In the genomic region with DNA sequence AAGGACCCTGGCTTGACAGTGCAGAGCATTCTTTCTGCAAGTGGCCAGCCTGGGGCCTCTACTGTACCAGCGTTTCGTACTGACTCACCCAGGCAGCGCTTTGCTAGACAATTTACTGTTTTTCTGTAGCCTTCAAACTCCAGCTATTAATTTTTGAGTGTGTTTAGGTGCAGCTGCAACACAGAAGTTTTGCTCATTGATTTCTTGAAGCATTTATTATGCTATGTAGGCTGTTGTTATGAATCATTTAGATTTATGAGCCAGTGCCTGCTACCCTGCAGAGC, we compare ENCODE assay signal across 29 mouse cellular contexts. TPM values are rescaled to one million over a fixed set of nuclear protein-coding genes. Genes with fewer than 3 reads are reported as not detected.
DNase-seq lines count a peak whose midpoint lies in the region; ATAC-seq and TF ChIP-seq lines count a peak whose summit lies in the region.
"Had no signal": no experiment of that assay in that cellular context is flagged by ENCODE, and none has a peak within 500 bp of the region (broad histone marks: within the 10 kb centered on the region; RNA-seq: fewer than 3 reads in every experiment).

No protein-coding gene starts in this region.

- H3K9ac ChIP-seq in embryonic facial prominence, embryonic 15.5 days, result no peak overlapping the region
- H3K9ac ChIP-seq in ES-E14 (ENCODE audit: insufficient read depth, low read depth, low read length, poor library complexity, severe bottlenecking), result no peak overlapping the region
- H3K9ac ChIP-seq in intestine, postnatal 0 days (ENCODE audit: low read depth, low read length), result no peak overlapping the region
- no peak overlapping the region for H3K9ac ChIP-seq in stomach, embryonic 16.5 days (ENCODE audit: low read length)
- H3K9ac ChIP-seq: embryonic facial prominence, embryonic 13.5 days; forebrain, embryonic 12.5 days; forebrain, postnatal 0 days; midbrain, embryonic 12.5 days; neural tube, embryonic 13.5 days had no signal

- H3K4me1 ChIP-seq in embryonic facial prominence, embryonic 15.5 days, result 0 out of 2 replicates have a peak, but pooled peaks cover 11% of the 10 kb centered on the region
- peaks cover 7% of the 10 kb centered on the region; the same call in 1 of the 2 replicates for H3K4me1 ChIP-seq in embryonic facial prominence, embryonic 10.5 days
- H3K4me1 ChIP-seq in ES-E14 (ENCODE audit: control insufficient read depth in 2 of 2, insufficient read depth in 2 of 2, low read length in 2 of 2, poor library complexity in 1 of 2), result peaks cover 2 to 27% of the 10 kb centered on the region in 2 experiments; a peak in 3 of 4 replicates
- 0 out of 2 replicates have a peak, but pooled peaks cover 4% of the 10 kb centered on the region for H3K4me1 ChIP-seq in intestine, postnatal 0 days (replicated peaks; ENCODE audit: control insufficient read depth, insufficient read depth, low read length)
- peaks cover 6% of the 10 kb centered on the region; the same call in 1 of the 2 replicates for H3K4me1 ChIP-seq in stomach, embryonic 16.5 days (ENCODE audit: control insufficient read depth, insufficient read depth, low read length)
- peaks cover 7% of the 10 kb centered on the region for H3K4me1 ChIP-seq in forebrain, embryonic 10.5 days
- H3K4me1 ChIP-seq: megakaryocyte, embryonic 14.5 days had no signal

- H3K4me2 ChIP-seq in embryonic facial prominence, embryonic 15.5 days (replicated peaks), result no peak overlapping the region
- no peak overlapping the region for H3K4me2 ChIP-seq in intestine, postnatal 0 days (replicated peaks; ENCODE audit: low read depth)
- H3K4me2 ChIP-seq in stomach, embryonic 16.5 days (ENCODE audit: low read depth, low read length), result no peak overlapping the region
- H3K4me2 ChIP-seq: embryonic facial prominence, embryonic 13.5 days; forebrain, embryonic 12.5 days; liver, embryonic 11.5 days; midbrain, embryonic 12.5 days; neural tube, embryonic 13.5 days had no signal

- H3K27ac ChIP-seq in embryonic facial prominence, embryonic 15.5 days (replicated peaks), result 0 out of 2 replicates have a peak overlapping the region, but pooled peaks have one; percentile 51
- H3K27ac ChIP-seq in embryonic facial prominence, embryonic 10.5 days (replicated peaks), result no peak overlapping the region
- 0 out of 2 replicates have a peak overlapping the region, but pooled peaks have one; percentile 37 for H3K27ac ChIP-seq in ES-E14 (ENCODE audit: insufficient read depth, low read depth, low read length, poor library complexity, severe bottlenecking)
- no peak overlapping the region for H3K27ac ChIP-seq in intestine, postnatal 0 days (ENCODE audit: low read depth, low read length)
- H3K27ac ChIP-seq in stomach, embryonic 16.5 days (ENCODE audit: low read length), result peak overlapping the region; percentile 88
- no peak overlapping the region for H3K27ac ChIP-seq in forebrain, embryonic 10.5 days
- H3K27ac ChIP-seq: embryonic facial prominence, embryonic 13.5 days; forebrain, embryonic 12.5 days; midbrain, embryonic 12.5 days; neural tube, embryonic 13.5 days had no signal

- H3K36me3 ChIP-seq in embryonic facial prominence, embryonic 15.5 days, result no peaks in the 10 kb centered on the region
- H3K36me3 ChIP-seq in embryonic facial prominence, embryonic 10.5 days (replicated peaks), result no peaks in the 10 kb centered on the region
- no peaks in the 10 kb centered on the region for H3K36me3 ChIP-seq in ES-E14 (ENCODE audit: control insufficient read depth, insufficient read depth, low read length, poor library complexity, severe bottlenecking)
- no peaks in the 10 kb centered on the region for H3K36me3 ChIP-seq in intestine, postnatal 0 days (ENCODE audit: control insufficient read depth, insufficient read depth)
- H3K36me3 ChIP-seq in stomach, embryonic 16.5 days (ENCODE audit: control insufficient read depth, insufficient read depth, low read length), result no peaks in the 10 kb centered on the region
- H3K36me3 ChIP-seq in forebrain, embryonic 10.5 days (replicated peaks), result no peaks in the 10 kb centered on the region
- H3K36me3 ChIP-seq: embryonic facial prominence, embryonic 13.5 days; forebrain, embryonic 12.5 days; midbrain, embryonic 12.5 days; neural tube, embryonic 13.5 days had no signal

- 74% methylated on average over 3 of the region's 3 CpGs for WGBS in embryonic facial prominence, embryonic 15.5 days
- WGBS in embryonic facial prominence, embryonic 10.5 days, result 91% methylated on average over 3 of the region's 3 CpGs
- WGBS in intestine, postnatal 0 days, result 58% methylated on average over 3 of the region's 3 CpGs
- 62% methylated on average over 3 of the region's 3 CpGs for WGBS in stomach, embryonic 16.5 days
- WGBS in forebrain, embryonic 10.5 days, result 91% methylated on average over 3 of the region's 3 CpGs

- H3K9me3 ChIP-seq in embryonic facial prominence, embryonic 15.5 days (replicated peaks), result no peaks in the 10 kb centered on the region
- H3K9me3 ChIP-seq in embryonic facial prominence, embryonic 10.5 days, result no peaks in the 10 kb centered on the region
- H3K9me3 ChIP-seq in ES-E14 (ENCODE audit: control insufficient read depth, insufficient read depth, low read depth, low read length), result no peaks in the 10 kb centered on the region
- no peaks in the 10 kb centered on the region for H3K9me3 ChIP-seq in intestine, postnatal 0 days (ENCODE audit: control insufficient read depth)
- no peaks in the 10 kb centered on the region for H3K9me3 ChIP-seq in stomach, embryonic 16.5 days (replicated peaks; ENCODE audit: control insufficient read depth, low read length)
- peaks cover 3% of the 10 kb centered on the region; the same call in 1 of the 2 replicates for H3K9me3 ChIP-seq in forebrain, embryonic 10.5 days
- H3K9me3 ChIP-seq: embryonic facial prominence, embryonic 13.5 days; forebrain, embryonic 12.5 days; midbrain, embryonic 12.5 days; neural tube, embryonic 13.5 days had no signal

- ATAC-seq in embryonic facial prominence, embryonic 15.5 days (ENCODE audit: insufficient number of reproducible peaks, low FRiP score, low TSS enrichment, low read depth), result no peak
- ATAC-seq in intestine, postnatal 0 days, result peak; percentile 38; the same call in 1 of the 2 replicates
- no peak for ATAC-seq in stomach, embryonic 16.5 days (ENCODE audit: insufficient read depth, low FRiP score)
- ATAC-seq: activated CD4-positive, CD25-positive, alpha-beta regulatory T cell, adult 4 months; CD4-positive, CD25-positive, alpha-beta regulatory T cell, adult 4 months; forebrain, postnatal 0 days; hindbrain, embryonic 16.5 days had no signal

- H3K27me3 ChIP-seq in embryonic facial prominence, embryonic 15.5 days, result no peaks in the 10 kb centered on the region
- H3K27me3 ChIP-seq in embryonic facial prominence, embryonic 10.5 days (replicated peaks; ENCODE audit: low read depth, poor library complexity, severe bottlenecking), result no peaks in the 10 kb centered on the region
- H3K27me3 ChIP-seq in intestine, postnatal 0 days (replicated peaks; ENCODE audit: control insufficient read depth, insufficient read depth, low read length), result no peaks in the 10 kb centered on the region
- no peaks in the 10 kb centered on the region for H3K27me3 ChIP-seq in stomach, embryonic 16.5 days (ENCODE audit: control insufficient read depth, insufficient read depth, low read length)
- no peaks in the 10 kb centered on the region for H3K27me3 ChIP-seq in forebrain, embryonic 10.5 days (ENCODE audit: poor library complexity, severe bottlenecking)
- H3K27me3 ChIP-seq: embryonic facial prominence, embryonic 13.5 days; forebrain, embryonic 12.5 days; neural tube, embryonic 13.5 days had no signal

- no peak overlapping the region for H3K4me3 ChIP-seq in embryonic facial prominence, embryonic 15.5 days (replicated peaks)
- H3K4me3 ChIP-seq in embryonic facial prominence, embryonic 10.5 days, result no peak overlapping the region
- H3K4me3 ChIP-seq in ES-E14 (ENCODE audit: insufficient read depth in 1 of 2, low read depth in 1 of 2, low read length in 2 of 2, poor library complexity in 1 of 2, severe bottlenecking in 1 of 2), result no peak overlapping the region
- H3K4me3 ChIP-seq in intestine, postnatal 0 days (ENCODE audit: low read depth, low read length), result no peak overlapping the region
- no peak overlapping the region for H3K4me3 ChIP-seq in stomach, embryonic 16.5 days (replicated peaks; ENCODE audit: low read length)
- H3K4me3 ChIP-seq in forebrain, embryonic 10.5 days, result no peak overlapping the region
- H3K4me3 ChIP-seq: embryonic facial prominence, embryonic 13.5 days; erythroblast, embryonic 14.5 days; forebrain, embryonic 12.5 days; megakaryocyte, embryonic 14.5 days; midbrain, embryonic 12.5 days; neural tube, embryonic 13.5 days had no signal

- in situ Hi-C loops in ES-E14 (cut with MboI; ENCODE audit: low sequenced_read_pairs in 2 of 2, unreplicated experiment in 2 of 2), result no loop called here

- no peak for TF ChIP-seq CTCF in intestine, postnatal 0 days (IDR thresholded peaks at IDR 0.05; ENCODE audit: low read depth)

- no peak for DNase-seq in embryonic facial prominence, embryonic 10.5 days (ENCODE audit: low spot score)
- no peak for DNase-seq in ES-E14 (ENCODE audit: low read depth, low spot score)
- no peak for DNase-seq in forebrain, embryonic 10.5 days (ENCODE audit: extremely low spot score, low spot score)
- no peak for DNase-seq in frontal cortex, postnatal 36 days (ENCODE audit: low spot score in 2 of 2)
- DNase-seq: cerebellum, adult 11 months; cerebellum, adult 9-10 months; embryo, embryonic 11 days; forebrain, postnatal 0 days; gastrocnemius, postnatal 10 days; heart, postnatal 14 days; kidney, postnatal 10 days; layer of hippocampus, adult 9-11 months had no signal

TF ChIP-seq in ES-E14, 5 proteins besides CTCF, POLR2A, EP300 and RAD21 (continues in another document):
- no peak for TF ChIP-seq HCFC1 (IDR thresholded peaks at IDR 0.05; ENCODE audit: borderline replicate concordance, insufficient read depth, low read length)

RNA-seq across cellular contexts. Expression of a gene that starts 20.0 kb away (rescaled TPM):
- 9.1 and 11.1 TPM in 2 replicates for polyA plus RNA-seq in embryonic facial prominence, embryonic 15.5 days (2015; fragmentation: Nextera tagmentation; extraction: Ambion mirVana)
- 0.14 and 0.42 TPM in 2 replicates for polyA plus RNA-seq in embryonic facial prominence, embryonic 10.5 days (2016; fragmentation: Nextera tagmentation; extraction: Ambion mirVana)
- 0.31 and 0.53 TPM in 2 replicates for total RNA-seq in ES-E14 (2012; rRNA removed)
- polyA plus RNA-seq in intestine, postnatal 0 days (2015; fragmentation: Nextera tagmentation; extraction: Ambion mirVana), result 0.76 and 0.93 TPM in 2 replicates
- polyA plus RNA-seq in stomach, embryonic 16.5 days (2015; fragmentation: Nextera tagmentation; extraction: Ambion mirVana), result 14.8 and 19.1 TPM in 2 replicates
- 0.18 and 0.27 TPM in 2 replicates for polyA plus RNA-seq in forebrain, embryonic 10.5 days (2016; fragmentation: Nextera tagmentation; extraction: Ambion mirVana)
- total RNA-seq: midbrain, postnatal 0 days had no signal

RNA-seq across cellular contexts. Expression of a gene that starts 52.6 kb away (rescaled TPM):
- polyA plus RNA-seq in embryonic facial prominence, embryonic 15.5 days (2015; fragmentation: Nextera tagmentation; extraction: Ambion mirVana), result 1.4 and 1.5 TPM in 2 replicates
- polyA plus RNA-seq in embryonic facial prominence, embryonic 10.5 days (2016; fragmentation: Nextera tagmentation; extraction: Ambion mirVana), result 0.04 TPM in 1 of 2 replicates, not detected in the other
- not detected in 2 replicates for total RNA-seq in ES-E14 (2012; rRNA removed)
- 0.04 TPM in 1 of 2 replicates, not detected in the other for polyA plus RNA-seq in intestine, postnatal 0 days (2015; fragmentation: Nextera tagmentation; extraction: Ambion mirVana)
- 0.21 and 0.31 TPM in 2 replicates for polyA plus RNA-seq in stomach, embryonic 16.5 days (2015; fragmentation: Nextera tagmentation; extraction: Ambion mirVana)
- polyA plus RNA-seq in forebrain, embryonic 10.5 days (2016; fragmentation: Nextera tagmentation; extraction: Ambion mirVana), result 0.06 TPM in 1 of 2 replicates, not detected in the other
- total RNA-seq: forebrain, postnatal 0 days; granulocyte monocyte progenitor cell, adult 5-6 weeks; midbrain, postnatal 0 days had no signal
- polyA plus RNA-seq: activated CD4-positive, CD25-positive, alpha-beta regulatory T cell, adult 4 months; CD4-positive, CD25-positive, alpha-beta regulatory T cell, adult 4 months; erythroblast, embryonic 14.5 days; forebrain, embryonic 12.5 days; forebrain, postnatal 0 days; intestine, embryonic 14.5 days; limb, embryonic 11.5 days; liver, embryonic 11.5 days; midbrain, embryonic 12.5 days; midbrain, postnatal 0 days; neural tube, embryonic 13.5 days had no signal

Comparison
In these comparisons a context has a peak if more than half of its experiments do, and no peak if none do; other contexts are left out.
1. H3K27ac ChIP-seq: peak in embryonic facial prominence, embryonic 15.5 days (single experiment), ES-E14 (single experiment) and stomach, embryonic 16.5 days (single experiment); none in embryonic facial prominence, embryonic 10.5 days (single experiment), intestine, postnatal 0 days (single experiment) and forebrain, embryonic 10.5 days (single experiment).